Mouse (Mus musculus) CH12F3 (cell line): ENCODE data around the gene Rlbp1.

Experiments
- in situ Hi-C: fragments of 300-500 bp; cut with MboI; formaldehyde crosslinking; loops from 2 replicates; pipeline ENCODE4 v1.14.3; 2020; ENCODE audit warnings: low sequenced_read_pairs

Rlbp1 gene

GRCm38 (mm10) chr7:79376516-79377275 is 10.2 kb downstream of the Rlbp1 start:
- in situ Hi-C loops, result no loop called here

GRCm38 (mm10) chr7:79375594-79375993 is 11.3 kb downstream of the Rlbp1 start:
- in situ Hi-C loops, result no loop called here

- in situ Hi-C loops, result loop anchor here (25.0 kb wide), 2 partner anchors 437 to 587 kb away; partner anchors contain the start of genes Mrpl46 and Mrps11
These were observed 12.8 kb downstream of the Rlbp1 start for GRCm38 (mm10) chr7:79374017-79374416.

GRCm38 (mm10) chr7:79371321-79371879 is 15.4 kb downstream of the Rlbp1 start:
- in situ Hi-C loops, result loop anchor here (25.0 kb wide), 2 partner anchors 434 to 584 kb away; partner anchors contain the start of genes Mrpl46 and Mrps11

GRCm38 (mm10) chr7:79369416-79369815 is 17.4 kb downstream of the Rlbp1 start:
- in situ Hi-C loops, result loop anchor here (25.0 kb wide), 2 partner anchors 432 to 582 kb away; partner anchors contain the start of genes Mrpl46 and Mrps11

- in situ Hi-C loops, result loop anchor here (25.0 kb wide), 2 partner anchors 431 to 581 kb away; partner anchors contain the start of genes Mrpl46 and Mrps11
These were observed 18.2 kb downstream of the Rlbp1 start for GRCm38 (mm10) chr7:79368664-79369063.

GRCm38 (mm10) chr7:79363370-79364043 is 23.3 kb downstream of the Rlbp1 start:
- in situ Hi-C loops, result loop anchor here (25.0 kb wide), 2 partner anchors 426 to 576 kb away; partner anchors contain the start of genes Mrpl46 and Mrps11

GRCm38 (mm10) chr7:79362830-79363229 is 24.0 kb downstream of the Rlbp1 start:
- in situ Hi-C loops, result loop anchor here (25.0 kb wide), 2 partner anchors 426 to 576 kb away; partner anchors contain the start of genes Mrpl46 and Mrps11

GRCm38 (mm10) chr7:79362208-79362607 is 24.6 kb downstream of the Rlbp1 start:
- in situ Hi-C loops, result loop anchor here (25.0 kb wide), 2 partner anchors 425 to 575 kb away; partner anchors contain the start of genes Mrpl46 and Mrps11

- in situ Hi-C loops, result loop anchor here (25.0 kb wide), 2 partner anchors 423 to 573 kb away; partner anchors contain the start of genes Mrpl46 and Mrps11
These were observed 26.8 kb downstream of the Rlbp1 start for GRCm38 (mm10) chr7:79360056-79360455.

GRCm38 (mm10) chr7:79359183-79359435 is 27.7 kb downstream of the Rlbp1 start:
- in situ Hi-C loops, result loop anchor here (10.0 to 25.0 kb wide), 3 partner anchors 114 to 572 kb away; partner anchors contain the start of genes Mrpl46 and Mrps11

GRCm38 (mm10) chr7:79358350-79359182 is 28.3 kb downstream of the Rlbp1 start:
- in situ Hi-C loops, result loop anchor here (10.0 to 25.0 kb wide), 3 partner anchors 114 to 571 kb away; partner anchors contain the start of genes Mrpl46 and Mrps11

GRCm38 (mm10) chr7:79349738-79350386 is 37.0 kb downstream of the Rlbp1 start:
- in situ Hi-C loops, result loop anchor here (5.0 to 25.0 kb wide), 4 partner anchors 105 to 563 kb away; partner anchors contain the start of genes Mrpl46 and Mrps11

GRCm38 (mm10) chr7:79348816-79349215 is 38.0 kb downstream of the Rlbp1 start:
- in situ Hi-C loops, result loop anchor here (5.0 kb wide), 1 partner anchor 212 kb away; no protein-coding TSS in a partner anchor

- in situ Hi-C loops, result loop anchor here (5.0 kb wide), 1 partner anchor 210 kb away; no protein-coding TSS in a partner anchor
These were observed 39.6 kb downstream of the Rlbp1 start for GRCm38 (mm10) chr7:79347108-79347813.

- in situ Hi-C loops, result loop anchor here (5.0 kb wide), 1 partner anchor 209 kb away; no protein-coding TSS in a partner anchor
These were observed 40.2 kb downstream of the Rlbp1 start for GRCm38 (mm10) chr7:79346555-79347075.

- in situ Hi-C loops, result loop anchor here (5.0 kb wide), 1 partner anchor 209 kb away; no protein-coding TSS in a partner anchor
These were observed 40.9 kb downstream of the Rlbp1 start for GRCm38 (mm10) chr7:79345902-79346301.

- in situ Hi-C loops, result no loop called here
These were observed 50.4 kb downstream of the Rlbp1 start for GRCm38 (mm10) chr7:79336362-79336910.
